Mouse (Mus musculus) left cerebral cortex, adult 9 months (tissue): ENCODE data around the gene Gdf1.

Experiments
- DNase-seq, 2 experiments: peaks; one replicate each; pipeline ENCODE4 v3.0.0; 2022; ENCODE audit warnings: low spot score in 2 of 2

The Gdf1 gene

DNA sequence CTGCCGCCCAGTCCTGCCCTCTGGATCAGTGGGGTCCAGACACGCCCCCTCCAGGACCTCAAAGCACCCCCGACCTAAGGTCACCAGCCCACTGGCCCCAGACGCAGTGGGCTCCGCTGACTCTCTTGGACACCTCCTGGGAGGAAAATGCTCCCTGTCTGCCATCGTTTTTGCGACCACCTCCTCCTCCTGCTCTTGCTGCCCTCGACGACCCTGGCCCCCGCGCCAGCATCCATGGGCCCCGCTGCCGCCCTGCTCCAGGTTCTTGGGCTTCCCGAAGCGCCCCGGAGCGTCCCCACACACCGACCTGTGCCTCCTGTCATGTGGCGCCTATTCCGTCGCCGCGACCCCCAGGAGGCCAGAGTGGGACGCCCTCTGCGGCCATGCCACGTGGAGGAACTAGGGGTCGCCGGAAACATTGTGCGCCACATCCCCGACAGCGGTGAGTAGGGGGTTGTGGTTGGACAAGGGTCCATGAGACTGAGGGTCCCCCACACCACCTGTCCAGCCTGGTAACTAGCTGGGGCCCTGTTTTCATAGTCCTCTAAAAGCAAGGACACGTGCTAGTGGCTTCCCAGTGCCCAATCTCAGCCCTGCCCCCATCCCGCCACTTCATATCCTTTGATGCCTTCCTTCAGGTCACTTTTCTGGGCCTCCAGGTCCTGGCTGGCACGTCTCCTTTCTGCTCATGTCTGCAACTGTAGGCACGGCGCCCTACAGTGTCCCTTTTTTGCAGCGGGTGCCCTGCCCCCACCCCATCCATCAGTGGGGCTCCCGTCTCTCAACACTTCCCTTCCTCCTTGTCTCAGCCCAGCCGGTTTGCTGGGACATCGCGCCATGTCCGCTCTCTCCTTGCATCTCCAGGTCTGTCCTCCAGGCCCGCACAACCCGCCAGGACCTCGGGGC lies 471 bp downstream of the Gdf1 start:
- no peak for DNase-seq

DNA sequence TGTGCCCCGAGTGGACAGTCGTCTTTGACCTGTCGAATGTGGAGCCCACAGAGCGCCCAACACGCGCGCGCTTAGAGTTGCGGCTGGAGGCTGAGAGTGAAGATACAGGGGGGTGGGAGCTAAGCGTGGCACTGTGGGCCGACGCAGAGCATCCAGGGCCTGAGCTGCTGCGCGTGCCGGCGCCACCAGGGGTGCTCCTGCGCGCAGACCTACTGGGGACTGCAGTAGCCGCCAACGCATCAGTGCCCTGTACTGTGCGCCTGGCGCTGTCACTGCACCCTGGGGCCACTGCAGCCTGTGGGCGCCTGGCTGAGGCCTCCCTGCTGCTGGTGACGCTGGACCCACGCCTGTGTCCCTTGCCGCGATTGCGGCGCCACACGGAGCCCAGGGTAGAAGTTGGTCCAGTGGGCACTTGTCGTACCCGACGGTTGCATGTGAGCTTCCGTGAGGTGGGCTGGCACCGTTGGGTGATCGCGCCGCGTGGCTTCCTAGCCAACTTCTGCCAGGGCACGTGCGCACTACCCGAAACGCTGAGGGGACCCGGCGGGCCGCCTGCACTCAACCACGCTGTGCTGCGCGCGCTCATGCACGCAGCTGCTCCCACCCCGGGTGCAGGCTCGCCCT lies 1.2 kb downstream of the Gdf1 start:
- peak in 1 of 2 experiments; percentile 72 for DNase-seq

DNA sequence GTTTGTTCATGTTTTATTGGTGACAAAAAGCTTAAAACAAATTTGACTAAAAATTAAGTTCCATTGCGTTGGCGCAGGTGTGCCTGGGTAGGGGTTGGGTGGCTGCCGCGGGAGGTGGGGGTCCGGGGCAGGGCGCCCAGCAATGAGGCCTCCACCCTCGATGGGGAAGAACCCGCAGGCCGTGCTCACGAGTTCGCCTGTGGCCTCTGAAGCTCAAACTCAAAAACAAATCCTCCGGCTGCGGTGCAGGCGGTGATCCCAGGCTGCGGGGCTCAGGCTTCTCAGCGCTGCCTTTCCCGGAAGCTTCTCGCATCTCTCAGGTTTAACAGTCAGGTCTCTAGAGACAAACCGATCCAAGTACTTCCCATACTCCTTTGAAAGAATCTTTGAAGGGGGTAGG lies 1.9 kb downstream of the Gdf1 start:
- DNase-seq = no peak

DNA sequence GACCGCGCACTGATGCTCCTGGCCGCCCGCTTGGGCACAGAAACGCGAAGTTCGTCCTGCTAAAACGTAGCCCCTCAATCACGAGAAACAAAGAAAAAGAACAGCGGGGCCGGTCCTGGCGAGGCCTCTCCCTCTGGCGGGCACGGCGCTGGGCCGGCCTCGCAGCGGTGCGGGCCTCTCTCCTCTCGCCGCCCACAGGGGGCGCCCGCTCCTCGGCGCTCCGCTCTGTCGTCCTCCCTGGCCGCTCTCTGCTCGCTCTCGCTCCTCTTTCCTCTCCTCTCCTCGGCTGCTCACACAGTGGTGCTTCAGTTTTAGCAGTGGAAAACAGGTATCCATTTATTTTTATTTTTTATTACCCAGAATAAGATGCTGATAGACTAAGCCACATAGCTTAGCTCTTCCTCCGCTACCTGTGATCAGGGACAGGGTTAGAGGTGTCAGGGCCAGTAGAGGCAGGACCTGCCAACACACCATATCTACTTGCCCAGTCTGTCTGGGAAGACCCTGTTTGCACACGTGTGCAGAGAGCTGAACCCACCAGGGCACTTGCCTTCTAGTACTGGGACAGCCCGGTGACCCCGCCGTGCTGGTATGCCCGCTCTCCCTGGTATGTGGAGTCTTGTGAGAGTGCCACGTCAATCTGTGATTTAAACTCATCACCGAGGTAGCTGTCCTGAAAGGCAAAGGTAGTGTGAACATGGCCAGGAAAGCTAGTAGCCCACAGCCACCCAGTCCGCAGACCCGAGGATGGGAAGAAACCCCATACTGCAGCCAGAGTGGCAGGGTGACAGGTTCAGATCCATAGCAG lies 2.7 kb downstream of the Gdf1 start:
- peak in 1 of 2 experiments; percentile 66 for DNase-seq

DNA sequence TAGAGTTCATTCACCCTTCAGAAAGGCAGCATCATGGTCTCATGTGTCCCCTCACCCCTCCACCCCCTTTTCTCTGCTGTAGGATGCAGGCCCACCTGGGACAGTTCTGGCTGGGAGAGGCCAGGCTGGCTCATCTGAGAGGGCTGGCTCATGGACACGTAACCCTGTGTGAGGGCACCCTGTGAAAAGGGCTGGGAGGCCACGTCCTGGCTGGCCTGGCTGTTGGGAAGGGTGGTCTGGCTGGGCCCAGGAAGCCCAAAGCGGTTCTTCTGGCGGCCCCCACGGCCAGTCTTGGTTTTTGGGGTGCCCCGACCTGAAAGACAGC lies 3.2 kb downstream of the Gdf1 start:
- no peak for DNase-seq

DNA sequence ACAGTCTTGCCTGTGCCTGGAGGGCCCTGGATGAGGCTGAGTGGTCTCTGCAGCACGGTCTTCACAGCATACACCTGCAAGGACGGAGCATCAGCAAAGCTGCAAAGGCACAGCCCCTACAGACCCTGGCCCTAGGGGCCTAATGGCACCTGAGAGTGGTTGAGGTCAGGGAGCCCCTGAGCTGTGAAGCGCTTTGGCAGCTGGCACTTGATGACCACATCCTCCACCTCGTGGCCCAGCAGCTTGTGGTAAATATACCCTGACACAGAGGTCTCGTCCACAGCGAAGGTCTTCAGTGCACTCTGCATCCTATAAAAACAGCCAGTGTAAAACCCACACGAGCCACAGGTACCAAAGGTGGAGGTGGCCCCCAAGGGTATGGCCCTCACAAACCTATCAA lies 9.3 kb downstream of the Gdf1 start:
- no peak for DNase-seq

DNA sequence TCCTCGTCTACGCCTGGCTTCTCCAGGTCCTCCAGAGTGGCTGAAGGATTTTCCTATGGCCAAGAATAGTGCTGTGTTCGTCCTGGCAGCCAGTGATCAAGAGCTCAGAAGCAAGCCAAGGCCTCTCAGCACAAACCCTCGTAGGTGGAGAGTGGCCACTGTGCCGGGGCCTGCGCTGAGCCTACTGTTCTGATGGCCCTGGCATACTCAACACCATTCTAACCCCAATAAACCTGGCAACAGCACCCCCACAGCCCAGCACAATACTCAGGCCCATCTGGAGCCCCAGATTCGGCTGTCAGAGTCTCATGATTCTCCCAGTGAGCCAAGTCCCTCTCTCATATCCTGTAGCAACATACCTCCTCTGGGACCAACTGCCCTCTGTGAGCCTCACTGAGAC lies 11.0 kb downstream of the Gdf1 start:
- no peak for DNase-seq

DNA sequence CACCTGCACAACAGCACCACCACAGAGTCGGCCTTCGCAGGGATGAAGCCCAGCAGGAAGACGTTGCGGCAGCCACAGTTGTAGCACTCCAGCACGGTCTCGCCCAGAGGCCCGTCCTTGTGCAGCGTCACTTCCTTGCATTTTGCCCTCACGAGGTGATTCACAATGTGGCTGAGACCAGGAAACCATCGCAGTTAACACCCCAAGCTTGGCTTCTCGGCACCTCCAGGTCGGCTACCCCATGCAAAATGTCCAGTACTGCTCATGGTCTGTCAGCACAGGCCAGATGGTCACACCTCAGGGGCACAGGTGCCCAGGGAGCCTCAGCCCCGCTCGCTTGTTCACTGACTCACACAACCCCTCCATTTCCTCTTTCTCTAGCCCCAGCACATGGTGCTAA lies 12.4 kb downstream of the Gdf1 start:
- no peak for DNase-seq

DNA sequence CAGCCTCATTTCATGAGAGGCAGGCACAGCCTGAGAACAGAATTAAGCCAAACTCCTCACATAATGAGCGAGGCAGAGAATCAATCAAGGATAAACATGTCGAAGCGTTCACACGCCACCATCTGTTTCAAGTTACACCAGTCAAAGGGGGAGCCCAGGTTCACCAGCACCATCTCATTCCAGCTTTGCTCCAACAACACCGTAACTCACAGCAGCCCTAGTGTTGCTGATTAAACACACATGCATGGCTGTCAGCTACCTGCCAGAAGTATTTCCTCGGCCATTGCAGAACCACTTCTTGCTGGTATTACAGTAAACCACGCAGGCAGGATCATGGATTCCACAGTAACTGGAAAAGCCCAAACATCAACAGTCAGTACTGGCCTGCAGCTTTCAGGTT lies 13.5 kb downstream of the Gdf1 start:
- no peak for DNase-seq

DNA sequence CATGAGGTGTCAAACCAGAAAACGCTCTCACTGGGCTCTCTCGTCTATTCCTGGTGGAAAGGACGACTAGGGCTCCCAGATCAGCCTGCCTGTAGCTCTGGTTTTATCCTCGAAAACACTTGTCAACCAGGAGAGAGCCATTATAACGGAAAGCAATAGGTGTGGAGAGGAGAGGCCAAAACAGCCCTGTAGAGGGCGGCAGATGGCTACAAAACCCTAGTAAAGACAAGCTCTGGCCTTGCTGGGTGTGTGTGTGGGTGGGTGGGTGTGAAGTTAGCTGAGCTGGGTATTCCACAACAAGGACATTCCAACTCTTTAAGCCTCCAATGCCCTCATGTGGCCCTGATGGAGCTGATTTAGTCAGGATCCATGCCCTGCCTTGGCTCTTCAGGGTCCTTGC lies 14.1 kb downstream of the Gdf1 start:
- DNase-seq = peak in 1 of 2 experiments; percentile 51

DNA sequence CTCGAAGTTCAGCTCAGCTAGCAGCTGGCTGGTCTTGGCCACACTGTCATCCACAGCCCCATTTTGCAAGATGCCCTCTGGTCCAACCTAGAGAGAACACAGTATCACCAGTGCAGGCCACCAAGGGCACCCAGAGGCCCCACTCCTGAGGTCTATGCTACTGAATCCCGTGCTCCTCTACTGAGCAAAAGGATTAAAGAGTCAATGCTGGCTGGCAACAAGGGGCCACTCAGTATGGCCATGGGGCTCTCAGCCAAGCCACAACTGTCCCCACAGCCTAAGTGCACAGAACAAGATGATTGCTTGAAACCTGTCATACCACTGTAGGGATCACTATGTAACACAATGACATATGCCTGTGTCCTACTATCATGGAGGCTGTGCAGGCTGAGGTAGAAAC lies 14.7 kb downstream of the Gdf1 start:
- no peak for DNase-seq

DNA sequence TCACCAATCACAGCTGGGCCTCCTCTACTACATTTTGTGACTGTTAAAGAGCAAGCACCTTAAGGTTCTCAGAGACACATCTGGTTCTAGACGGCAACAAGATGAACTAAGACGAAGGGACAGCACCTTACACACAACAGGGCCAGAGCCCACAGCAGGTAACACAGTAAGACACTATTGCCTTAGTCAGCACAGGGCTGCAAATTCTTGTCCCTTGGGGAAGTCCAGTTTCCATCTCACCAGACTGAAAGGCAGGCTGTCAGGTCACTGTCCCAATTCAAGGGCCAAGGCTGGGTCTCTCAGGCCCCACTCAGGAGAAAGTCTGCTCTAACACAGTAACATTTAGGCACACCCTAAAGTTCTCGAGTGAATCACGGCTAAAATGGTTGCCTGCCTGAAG lies 17.8 kb downstream of the Gdf1 start:
- no peak for DNase-seq

DNA sequence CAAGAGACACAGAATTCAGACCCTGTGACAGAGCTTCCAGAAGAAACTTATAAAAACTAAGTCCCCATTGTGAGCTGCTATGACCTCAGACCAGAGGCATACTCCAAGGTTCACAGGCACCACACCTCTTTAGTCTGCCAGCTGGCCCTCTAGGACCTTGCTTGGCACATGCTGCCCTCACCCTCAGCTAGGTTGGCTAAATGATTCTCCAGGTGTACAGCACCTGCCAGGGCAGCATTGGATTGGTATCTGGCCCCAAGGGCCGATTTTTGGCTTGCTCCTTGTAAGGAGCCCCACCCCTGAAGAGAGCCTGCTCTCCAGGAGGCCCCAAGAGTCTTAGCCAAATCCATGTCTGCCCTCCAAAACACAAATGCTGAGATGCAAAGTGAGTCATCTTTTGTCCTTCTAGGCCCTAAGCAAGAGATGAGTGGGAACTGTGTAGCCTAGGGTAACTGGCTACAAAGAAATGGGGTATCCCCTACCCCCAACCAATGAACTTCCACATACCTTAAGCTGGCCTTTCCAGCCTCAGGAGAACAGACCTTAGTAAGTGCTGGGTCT lies 18.3 kb downstream of the Gdf1 start:
- DNase-seq = no peak

DNA sequence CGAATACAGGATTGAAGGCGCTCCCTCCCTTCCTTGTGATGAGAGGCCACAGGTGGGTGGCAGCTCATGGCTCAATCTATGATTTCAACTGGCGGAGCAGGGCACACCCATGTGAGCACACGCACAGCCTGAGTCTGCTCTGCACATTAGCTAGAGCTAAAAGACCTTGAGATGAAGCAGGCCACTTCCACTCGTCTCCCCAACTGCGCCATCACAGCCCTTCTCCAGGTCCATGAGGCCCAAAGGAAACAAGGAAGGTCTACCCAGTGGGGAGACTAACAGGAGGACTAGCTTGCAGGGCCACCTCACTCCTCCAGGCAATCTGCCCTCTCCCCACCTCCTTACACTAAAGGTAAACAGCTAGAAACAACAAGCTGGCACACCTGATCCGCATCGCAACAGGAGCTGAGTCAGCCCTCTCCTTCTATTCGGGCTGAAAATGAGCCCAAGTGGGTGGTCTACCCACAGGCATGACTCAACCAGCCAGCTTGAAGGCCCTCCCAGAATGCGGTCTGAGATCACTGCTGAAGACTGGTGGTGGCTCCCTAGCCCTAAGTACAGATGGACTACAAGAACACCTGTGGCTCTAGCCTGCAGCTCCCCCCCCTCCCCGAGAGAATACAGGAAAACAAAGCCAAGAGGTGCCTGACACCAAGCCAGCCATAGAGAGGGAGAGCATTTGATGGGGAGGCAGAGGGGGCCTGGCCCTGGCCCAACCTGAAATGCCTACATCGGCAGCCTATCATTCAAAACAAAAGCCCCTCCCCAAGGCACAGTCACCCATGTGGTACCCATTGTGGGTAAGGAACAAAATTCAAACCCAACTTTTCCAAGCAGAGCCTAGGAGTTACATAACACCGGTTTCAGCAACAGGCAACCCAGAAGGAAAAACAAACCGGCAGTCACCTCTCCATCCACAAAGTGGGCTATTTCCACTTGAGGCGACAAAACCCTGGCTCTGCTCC lies 21.7 kb downstream of the Gdf1 start:
- peak in 1 of 2 experiments; percentile 60 for DNase-seq

DNA sequence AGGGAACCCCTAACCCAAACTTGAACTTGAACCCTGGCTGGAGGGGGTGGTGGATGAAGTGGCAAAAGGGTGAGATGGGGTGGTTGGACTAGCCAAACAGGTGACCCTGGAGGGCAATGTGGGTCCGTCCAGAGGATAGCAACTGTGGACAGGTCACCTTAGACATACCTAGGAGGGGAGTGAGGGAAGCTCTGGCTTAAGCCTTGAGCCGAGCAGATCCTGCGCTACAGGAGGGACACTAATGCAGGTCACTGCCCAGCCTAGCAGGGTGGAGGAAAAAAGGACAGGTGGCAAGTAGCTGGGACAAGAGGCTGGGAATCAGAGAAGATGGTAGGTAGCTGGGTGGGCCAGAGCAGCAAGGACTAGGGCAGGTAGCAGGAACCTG lies 22.4 kb downstream of the Gdf1 start:
- no peak for DNase-seq

DNA sequence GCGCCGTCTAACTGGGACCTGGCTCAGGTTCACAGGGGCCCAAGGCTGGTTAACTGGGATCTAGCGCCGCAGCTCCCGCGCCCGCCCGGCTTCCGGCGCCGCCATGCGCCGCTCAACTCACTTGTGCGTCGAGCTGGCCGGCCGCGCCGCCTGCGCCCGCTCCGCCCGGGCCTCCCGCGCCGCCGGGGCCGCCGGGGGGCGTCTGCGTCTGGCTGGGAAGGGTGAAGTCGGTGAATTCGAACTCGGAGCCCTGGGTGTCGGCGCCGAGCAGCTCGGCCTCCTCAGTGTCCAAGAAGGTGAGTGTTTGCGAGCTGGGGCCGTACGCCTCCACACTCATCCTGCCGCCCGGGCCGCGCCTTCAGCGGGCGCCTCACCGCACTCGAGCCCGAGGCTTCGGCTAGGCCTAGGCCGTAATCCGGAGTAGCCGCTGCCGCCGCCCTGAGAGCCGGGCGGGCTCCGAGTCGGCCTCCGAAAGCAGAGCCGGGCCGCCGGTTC lies 23.1 kb downstream of the Gdf1 start:
- no peak for DNase-seq

DNA sequence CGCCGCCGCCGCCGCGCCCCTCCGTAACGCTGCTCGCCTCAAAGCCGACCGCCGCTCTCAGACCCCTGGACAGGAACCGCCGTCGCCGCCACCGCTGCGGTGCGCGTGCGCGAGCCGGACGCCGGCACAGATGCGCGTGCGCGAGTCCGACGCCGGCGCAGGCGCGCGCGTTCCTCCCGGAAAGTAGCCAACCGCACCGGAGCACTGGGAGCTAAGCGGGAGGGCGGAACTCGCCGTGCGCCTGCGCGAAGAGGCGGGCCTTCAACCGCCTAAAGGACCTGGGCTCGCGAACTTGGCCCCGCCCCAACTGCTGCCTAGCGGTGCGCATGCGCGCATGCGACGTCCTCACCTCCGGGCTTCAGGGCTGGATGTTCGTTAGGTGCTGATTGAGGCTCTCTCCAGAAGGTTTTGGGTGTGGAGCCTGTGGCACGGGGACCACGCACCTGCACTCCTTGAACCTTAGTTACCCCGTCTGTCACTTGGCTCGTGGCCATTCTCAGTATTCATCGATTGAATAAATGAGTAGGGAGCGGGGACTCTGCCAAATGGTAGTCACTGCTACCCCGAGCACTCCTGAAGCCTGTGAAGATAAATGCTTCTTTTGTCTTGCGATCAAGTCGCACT lies 23.7 kb downstream of the Gdf1 start, which contains the start of gene Upf1:
TSS of gene Upf1 (minus strand) at position 85 of the 624 bp plus-strand sequence.
- peak; percentile 96 to 98 for DNase-seq

DNA sequence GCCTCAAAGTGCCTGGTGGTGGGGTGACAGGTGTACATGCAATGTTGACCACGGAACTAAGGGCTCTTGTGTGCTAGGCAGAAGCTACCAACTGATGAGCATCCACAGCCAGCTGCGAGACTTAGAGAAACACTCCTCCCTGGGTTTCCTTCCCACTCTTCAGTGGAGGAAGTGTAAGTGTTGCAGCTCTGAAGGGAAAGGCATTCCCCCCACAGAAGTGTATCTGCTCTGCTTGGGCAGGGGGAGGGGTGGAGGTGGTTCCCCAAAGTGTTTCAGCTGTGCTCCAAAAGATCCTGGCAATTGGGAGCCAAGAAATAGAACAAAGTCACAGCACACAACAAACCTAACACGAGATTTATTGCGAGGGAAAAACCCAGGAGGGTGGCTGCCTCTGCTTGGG lies 24.4 kb downstream of the Gdf1 start:
- DNase-seq = peak; percentile 59 to 61

DNA sequence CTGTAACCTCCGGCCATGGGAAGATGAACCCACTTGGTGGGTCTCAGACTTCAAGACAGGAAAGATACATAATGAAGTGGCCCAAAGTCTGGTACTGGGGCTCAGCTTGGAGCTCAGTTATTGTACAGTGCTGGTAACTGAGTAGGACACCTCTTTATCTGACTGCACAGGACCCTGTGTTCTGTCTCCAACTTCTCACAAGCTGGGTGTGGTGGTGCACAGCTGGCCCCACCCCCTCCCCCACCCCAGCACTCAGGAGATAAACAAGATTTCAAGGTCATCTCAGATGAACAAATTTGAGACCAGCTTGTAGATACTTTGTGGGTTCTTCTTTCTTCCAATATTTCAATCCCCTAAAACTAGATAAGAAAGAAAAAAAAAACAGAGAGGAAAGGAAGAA lies 26.5 kb downstream of the Gdf1 start:
- DNase-seq = no peak

DNA sequence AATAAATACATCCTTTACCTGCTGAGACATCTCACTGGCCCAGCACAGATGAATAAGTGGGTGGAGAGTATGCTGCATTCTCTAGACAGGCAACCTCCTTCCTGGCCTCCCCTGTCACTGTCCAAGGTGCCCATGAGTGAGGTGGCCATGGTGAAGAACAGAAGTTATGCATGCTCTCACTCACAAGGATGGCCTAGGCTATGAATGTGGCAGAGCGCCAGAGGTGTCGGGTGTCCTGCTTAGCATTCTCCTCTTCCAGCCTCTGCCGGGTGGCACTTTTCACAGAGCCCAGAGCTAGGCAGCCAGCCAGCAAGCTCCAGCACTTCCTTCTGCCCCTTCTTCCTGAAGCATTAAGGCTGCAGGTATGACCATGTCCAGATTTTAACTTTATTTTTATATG lies 29.8 kb downstream of the Gdf1 start:
- no peak for DNase-seq
